Mouse (Mus musculus) cerebellum, adult (tissue): ENCODE measurements at regions not wholly inside any gene's neighbourhood (a gene's known extent, or its start where the extent isn't known, plus 50 kb on each side); places are given as distances from the start of the nearest gene placed in this dataset.

Source experiments
- ATAC-seq: cut with Nextera tagmentation; 2 replicates; pipeline ENCODE4 v1.9.2; 2017; ENCODE audit warnings: mild to moderate bottlenecking, moderate library complexity, mixed read lengths; ENCODE audit not compliant: insufficient number of reproducible peaks, low FRiP score, low TSS enrichment

DNA sequence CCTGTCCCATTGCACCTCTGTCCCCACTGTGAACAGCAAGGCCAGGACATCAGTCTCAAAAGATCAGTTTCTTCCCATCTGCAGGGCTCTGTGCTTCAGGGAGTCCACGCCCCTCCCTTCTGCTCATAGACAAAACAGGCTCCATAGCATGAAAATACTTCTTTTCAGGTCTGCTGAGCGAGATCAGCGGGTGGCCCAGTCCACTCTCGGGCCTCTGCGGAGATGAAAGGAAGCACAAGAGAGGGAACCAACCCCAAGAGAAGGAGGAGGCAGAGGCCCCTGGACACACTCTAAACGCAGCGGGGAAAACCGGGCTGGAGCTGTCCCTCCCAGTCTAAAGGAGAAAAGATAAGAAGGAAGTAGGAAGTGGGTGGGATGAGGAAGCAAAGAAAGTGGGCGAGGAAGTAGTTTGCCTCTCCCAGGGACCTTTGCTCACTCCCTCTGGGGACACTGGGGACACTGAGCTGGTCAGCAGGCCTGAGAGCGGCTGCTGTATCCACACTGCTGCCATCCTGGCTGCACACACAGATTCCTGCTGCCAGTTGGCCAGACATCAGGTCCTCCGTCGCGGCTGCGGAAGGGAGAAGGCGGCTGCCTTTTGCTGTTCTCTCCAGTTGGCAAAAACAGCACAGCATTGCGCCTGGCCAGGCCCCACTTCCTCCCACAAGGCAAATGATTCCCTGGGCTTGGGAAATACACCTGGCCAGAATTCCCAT, 143.5 kb downstream of the Rybp start:
- ATAC-seq = peak; percentile 72

DNA sequence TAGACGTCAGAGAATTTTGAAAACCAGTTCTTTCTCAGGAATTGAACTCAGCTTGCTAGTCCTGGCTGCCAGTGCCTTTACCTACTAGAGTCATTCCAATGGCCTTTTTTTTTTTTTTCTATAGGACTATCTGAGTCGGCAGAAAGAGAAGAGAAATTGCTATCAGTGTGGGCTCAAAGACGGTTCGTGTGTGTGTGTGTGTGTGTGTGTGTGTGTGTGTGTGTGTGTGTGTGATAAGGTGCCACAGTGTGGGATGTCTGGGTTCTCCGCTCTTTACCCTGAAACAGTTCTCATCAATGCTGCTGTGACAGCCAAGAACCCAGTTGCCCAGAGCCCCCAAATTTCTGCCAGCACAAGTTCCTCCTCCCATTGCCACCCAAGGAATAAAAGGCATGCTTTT, 146.1 kb downstream of the Rybp start:
- ATAC-seq = no peak

DNA sequence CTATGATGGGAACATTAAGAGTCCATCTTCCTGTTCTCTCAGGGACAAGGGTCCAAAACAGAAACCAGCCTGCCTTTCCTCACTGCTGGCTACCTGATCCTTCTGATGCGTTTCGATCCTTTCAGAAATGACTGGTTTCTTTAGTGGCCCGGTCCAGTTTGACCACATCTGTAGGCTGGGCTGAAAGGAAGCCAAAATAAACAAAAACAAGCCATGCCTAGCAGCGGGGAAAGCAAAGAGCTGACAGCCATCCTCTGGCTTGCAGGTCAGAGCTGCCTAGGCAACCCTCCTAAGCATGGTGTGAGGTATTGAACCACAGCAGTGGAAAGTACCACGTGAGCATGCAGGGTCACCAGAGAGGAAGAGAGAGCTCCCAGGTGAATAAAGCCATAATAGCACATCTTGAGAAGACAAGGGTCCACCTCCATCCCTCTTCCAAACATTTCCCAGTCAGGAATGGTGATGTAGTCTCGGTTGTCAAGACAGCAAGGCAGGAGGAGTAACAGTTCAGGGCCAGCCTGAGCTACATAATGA, 146.6 kb downstream of the Rybp start:
- ATAC-seq = no peak

DNA sequence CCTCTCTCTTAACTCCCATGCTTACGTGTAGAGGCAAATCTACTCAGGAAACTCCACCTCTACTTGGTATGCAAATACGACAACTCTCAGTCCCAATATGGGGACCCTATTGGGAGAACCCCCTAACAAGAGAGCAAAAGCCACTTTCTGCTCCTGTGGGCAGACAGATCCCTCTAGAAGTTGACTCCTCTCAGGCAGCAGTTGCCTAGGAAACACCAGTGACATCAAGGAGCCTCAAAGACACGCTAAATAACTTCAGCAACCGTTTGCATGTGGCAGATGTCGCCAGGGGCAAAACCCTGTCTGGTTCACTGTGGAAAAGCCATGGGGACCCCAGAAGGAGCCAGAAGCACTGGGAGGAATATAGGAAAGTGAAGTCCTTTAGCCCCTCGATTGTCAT, 147.5 kb downstream of the Rybp start:
- ATAC-seq = no peak

DNA sequence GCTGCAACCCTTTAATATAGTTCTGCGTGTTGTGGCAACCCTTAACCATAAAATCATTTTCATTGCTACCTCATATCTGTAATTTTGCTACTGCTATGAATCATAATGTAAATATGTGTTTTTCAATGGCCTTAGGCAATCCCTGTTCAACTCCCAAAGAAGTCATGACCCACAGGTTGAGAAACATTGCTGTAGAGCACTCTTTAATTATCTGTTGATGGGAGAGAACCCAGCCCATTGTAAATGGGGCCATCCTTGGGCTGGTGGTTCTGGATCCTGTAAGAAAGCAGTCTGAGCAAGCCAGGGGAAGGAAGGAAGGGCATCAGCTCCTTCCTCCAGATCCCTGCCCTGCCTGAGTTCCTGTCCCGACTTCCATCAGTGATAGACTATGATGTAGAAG, 148.6 kb downstream of the Rybp start:
- ATAC-seq = no peak

DNA sequence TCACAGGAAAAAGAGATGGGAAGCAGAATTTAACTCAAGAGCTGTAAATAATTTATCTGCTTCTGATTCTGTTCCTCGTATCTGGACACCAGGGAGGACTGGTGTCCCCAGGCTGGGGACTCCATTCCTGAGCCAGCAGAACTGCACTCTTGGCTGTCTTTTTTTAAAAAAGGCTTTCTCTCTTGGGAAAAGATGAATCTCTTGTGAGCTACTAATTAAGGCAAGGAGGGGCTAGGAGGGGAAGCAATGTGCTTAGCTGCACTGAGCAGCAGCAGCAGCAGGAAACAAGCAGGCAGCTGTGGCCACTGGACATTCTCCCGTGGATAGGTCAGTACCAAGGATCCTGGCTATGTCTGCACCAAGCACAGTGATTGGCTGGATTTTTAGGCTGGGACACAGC, 152.1 kb downstream of the Rybp start:
- no peak for ATAC-seq

DNA sequence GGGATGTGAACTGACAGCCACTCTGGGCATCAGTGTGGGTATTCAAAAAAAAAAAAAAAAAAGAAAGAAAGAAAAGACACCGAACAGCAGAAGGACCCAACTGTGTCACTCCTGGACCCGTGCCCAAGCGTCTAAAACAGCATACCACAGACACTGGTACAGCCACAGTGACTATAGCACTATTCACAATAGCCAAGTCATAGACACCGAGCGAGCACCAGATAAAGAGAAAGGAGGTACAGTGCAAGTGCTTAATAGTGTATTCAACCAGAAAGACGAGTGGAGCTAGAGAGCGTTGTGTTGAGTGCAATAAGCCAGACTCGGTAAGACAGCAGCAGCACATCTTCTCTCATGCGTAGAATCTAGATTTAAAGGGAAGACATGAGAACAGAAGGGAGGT, 153.3 kb downstream of the Rybp start:
- ATAC-seq = no peak

DNA sequence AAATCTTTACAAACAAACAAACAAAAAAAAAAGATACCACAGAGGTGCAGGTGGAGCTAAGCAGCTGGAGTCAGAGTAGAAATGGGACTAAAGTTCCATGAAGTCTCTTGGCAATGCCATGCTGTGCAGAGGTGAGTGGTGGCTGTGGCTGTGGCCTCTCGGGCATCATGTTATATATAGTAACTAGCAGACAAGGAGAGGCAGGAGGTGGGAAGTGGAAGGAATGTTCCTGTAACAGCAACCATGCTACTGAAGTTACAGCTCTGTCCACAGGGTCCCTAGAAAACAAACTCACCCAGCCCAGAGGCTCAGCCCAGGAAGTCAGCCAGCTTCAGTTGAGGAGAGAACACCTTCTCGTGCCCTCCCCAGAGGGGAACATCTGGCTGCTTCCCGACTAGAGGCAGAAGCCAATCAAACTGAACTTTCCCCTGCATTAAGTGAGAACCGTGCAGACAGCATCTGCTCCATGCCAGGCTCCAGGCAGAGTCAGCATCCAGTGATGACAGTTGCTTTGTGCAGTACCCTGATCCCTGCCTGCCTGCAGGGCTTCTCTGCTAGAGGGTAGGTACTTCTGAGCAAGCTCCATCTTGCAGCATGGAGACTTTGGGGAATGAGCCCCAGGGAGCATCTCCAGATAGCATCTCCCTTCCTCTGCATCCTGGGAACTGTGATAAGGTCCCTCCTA, 154.2 kb downstream of the Rybp start:
- no peak for ATAC-seq

DNA sequence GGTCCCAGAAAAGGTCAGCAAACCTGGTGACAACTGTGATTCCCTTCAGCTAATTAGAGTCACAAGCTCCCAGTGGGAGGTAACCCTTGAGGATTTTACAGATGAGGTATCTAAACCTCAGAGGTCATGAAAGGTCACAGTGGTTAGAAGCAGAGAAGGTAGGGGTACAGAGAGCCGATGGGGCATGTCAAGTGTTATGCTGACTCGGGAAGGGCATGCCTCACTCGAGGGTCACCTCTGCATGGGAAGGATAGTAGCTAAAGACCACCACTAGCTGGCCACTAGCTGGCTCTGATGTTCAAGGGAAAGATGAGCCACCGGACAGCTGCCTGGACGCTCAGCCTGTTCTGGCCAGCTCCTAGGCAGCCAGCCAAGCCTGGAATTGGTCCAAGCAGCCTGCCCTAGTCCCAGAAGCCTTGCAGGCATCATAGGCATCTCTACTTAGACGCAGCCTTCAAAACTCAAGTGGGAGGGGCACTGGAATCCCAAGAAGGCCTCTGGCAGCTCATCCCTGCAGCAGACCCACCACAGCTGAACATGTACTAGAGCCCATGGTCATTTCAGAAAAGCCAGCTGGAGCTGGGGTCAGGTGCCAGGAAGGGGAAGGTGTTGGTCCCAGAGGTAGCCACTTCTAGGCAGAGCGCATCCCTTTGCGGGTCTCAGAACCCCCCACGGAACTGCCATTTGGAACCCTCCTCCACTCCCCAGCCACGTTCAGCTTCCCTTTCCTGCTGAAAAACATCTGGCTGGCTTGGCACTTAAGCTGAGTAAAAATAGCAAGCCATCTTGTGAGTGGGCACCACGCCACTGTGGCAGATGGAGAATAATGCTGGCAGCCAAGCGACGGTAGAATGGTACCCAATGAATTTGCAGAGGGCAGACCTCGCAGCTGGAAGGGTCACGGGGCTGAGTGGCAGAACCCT, 159.8 kb downstream of the Rybp start:
- peak; percentile 29 for ATAC-seq

DNA sequence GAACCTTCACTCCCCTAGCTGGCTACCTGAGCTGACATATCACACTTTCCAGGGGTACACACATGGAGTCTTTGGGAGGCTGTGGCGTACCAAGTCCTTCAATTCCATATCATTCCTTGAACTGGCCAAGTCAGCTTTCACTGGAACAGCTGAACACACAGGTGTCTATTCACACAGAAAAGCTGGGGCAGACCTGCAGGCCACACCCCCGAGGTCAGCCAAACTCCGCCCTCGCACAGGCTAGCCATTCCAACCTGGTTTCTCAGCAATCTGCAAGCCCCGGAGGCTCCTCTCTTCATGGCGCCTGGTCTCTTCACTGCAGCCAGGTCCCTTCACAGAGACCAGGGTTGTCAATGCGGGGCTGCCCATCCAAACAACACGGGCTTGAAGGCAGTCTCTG, 160.5 kb downstream of the Rybp start:
- ATAC-seq = 0 out of 2 replicates have a peak, but pooled peaks have one; percentile 9

DNA sequence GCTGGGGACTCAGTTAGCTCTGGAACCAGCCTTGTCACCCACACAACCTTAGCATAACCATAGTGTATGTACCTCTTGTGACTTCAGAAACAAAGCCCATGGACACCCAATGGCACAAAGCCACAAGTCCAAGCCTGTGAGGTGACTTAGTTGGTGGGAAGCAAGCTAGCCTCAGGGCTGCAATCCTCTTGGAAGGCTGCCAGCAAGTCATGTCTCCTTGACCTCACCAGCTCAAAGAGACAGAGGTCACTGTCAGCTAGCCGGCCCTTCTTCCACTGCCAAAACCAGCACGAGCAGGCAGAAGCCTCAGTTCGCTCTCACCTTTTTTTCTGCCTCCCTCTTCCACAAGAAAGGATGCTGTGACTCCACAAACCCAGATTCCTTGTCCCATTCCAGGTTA, 161.0 kb downstream of the Rybp start:
- ATAC-seq = no peak

DNA sequence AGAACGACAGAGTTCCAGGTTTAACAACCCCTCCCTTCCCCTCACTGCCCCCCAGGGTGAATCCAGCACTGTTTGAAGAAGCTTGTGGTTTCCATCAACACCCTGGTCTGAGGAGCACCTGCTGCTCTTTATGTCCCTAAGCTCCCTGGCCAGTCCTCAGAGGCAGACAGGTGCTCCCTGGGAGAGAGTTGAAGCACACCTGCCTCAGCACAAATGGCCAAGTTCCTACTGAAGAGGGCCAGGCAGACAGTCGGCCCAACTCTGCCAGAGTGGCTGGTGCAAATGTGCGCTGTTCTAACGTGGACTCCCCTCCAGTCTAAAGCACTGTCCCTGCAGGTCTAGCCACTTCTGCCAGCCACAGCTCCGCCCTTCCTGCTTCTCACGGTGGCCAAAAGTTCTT, 166.0 kb downstream of the Rybp start:
- no peak for ATAC-seq

DNA sequence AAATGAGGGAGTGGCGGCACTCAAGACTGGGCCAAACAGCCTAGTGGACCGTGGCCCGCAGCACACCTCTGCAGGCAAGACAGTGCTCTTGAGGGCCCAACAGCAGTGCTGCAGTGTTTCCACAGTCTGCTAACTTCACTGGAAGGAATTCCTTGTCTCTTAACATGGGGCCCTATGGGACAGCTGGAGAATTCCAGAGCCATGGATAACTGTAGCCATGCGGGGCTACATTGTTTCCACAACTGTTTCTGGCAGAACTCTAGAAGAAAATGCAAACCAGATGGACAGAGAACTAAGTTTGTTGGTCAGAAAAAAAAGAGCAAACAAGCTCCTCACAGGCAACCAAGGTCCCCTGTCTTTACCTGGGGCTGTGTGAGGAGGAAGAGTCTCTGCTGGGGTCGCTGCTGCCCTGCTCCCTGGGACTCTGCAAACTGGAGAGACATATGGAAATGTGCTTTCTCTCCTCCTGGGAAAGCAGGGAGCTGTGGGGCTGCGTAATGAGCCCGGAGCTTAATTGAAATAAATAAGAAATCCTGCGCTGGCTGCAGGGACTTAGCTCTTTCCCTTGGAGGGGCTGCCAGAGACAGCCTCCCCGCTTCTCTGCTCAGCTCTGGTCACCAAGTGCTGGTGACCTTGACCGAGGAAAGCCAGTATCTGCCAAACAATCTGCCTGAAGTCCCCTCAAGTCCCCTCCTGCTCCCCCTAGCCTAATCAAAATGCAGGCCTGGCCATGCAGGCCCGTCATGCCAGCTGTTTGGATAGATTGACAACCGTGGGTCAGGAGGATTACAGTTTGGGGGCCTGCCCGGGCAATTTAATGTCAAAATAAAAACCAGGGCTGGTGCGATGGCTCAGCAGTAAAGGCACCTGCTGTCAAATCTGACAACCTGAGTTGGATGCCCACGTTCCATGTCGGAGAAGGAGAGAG, 167.0 kb downstream of the Rybp start:
- no peak for ATAC-seq

DNA sequence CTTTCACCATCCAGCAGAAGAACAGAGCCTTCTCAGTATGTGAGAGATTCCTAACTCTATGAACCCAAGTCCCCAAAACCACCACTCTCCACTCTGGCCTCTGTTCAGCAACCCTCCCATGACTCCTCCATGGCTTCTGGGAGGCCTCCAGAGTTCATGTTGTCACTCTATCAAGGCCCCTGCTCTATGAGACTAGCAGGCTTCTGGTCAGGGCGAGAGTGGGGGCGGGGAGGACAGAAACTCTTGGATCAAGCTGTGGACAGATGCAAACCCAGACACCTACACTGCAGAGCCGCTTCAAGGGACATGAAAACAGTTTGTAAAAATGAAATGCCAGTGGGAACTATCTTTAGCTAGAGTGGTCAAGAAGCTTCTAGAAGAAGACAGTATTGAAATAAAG, 170.2 kb downstream of the Rybp start:
- no peak for ATAC-seq

DNA sequence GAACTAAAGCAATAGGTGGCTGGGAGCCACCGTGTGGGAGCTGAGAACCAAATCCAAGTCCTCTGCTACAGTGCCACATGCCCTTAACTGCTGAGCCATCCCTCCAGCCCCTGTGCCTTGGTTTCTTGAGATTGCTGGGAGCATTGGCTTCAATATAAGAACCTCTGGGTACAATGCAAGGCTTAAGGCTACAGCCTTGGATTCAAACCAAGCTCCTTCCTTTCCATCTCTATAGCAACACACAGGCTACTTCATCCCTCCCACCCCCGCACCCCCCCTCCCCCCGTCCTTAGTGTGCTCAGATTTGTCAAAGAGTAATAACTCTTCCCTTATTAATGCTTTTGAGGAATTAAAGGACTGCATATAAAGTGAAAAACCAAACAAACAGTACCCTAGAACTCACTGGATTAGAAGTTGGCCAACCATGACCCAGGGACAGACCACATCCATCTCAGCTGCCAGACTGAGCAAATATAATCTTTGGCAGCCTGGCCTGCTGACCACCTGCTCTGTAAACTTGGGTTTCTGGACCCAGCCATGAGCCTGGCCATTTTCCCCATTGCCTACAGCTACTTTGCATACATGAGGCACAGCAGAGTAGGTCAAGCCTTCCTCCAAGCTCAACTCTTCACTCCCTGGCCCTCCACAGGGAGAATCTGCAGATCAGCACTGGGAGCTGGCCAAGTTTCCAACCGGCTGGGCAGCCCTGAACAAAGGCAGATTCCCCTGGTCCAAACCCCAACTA, 173.7 kb downstream of the Rybp start:
- no peak for ATAC-seq

DNA sequence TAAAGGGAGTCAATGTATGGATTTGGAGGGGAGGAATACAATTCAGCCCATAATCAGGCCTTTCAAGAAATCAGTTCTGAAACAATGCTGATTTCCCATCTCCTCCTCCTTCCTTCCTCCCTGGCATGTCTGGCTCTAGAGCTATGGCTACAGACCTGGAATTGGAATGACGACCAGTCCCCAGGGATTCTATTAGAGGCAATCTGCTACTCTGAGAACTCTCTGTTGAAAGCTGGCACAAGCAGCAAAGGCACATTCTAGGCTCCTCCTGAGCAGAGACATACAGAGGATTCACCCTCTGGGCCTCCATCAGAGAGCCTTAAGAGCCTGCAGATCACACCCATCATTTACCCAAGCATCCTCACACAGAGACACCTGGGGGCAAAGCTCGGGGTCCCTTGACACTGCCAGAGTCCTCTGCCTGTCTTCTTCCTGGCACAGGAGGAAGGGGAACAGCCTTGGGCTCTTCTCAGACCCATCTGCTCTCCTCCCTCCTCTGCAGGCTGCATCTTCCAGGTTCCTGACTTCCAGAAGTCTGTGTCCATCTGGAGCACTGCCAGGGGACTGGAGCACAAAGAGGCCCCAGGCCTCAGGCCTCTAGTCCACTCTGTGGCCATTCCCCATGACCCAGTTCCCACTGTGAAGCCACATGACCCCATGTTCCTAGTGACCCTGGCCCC, 176.2 kb downstream of the Rybp start:
- peak; percentile 17; the same call in 1 of the 2 replicates for ATAC-seq

DNA sequence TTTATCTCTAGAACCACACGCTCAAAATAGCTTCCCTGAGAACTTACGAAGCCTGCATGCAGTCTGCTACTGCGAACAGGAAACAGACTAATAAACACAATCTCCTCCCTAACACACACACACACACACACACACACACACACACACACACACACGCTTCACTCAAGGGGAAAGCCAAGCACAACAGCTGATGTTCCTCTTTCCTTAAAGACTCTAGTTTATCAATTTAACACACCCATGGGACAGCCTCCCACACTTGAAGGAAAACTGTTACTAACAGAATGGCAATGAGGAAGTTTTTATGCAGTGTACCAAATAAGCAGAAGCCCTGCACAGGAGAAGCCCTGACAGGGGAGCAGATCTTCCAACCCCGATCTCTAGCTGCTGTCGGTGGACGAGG, 177.3 kb downstream of the Rybp start:
- ATAC-seq = no peak

DNA sequence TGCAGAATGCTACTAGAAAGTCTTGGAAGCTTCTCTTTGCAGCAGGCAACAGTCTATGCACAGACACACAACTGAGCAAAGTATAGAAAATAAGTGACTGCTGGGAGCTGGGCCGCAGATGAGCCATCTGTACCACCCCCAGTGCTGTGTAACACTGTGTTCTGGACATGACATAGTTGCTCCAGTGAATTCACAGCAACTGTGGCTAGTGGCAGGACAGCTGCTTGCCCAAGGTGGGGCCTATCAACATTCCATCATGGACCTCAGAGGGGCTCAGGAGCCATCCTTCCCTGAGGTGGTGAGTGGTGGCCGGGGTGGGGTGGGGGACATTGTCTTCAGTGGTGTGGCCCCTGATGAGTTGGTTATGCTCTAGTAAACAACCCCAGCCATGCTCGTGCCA, 177.9 kb downstream of the Rybp start:
- no peak for ATAC-seq

DNA sequence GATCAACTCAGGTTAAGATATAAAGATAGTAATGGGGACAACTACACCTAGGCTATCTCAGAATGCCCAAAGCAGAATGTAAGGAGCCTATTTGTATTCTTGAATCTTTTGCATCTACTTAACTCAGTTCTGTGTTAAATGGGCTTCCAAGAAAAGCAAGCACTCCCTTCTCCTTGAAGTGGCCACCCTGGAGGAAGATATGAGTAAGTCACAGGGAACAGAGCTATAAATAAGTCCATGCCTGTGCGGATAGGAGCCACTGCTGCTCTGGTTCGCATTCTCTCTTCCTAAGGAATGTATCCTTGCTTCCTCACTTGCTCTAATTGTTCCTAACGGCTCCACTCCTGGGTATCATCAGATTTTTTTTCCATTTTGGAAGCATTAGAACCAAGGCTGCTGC, 179.8 kb downstream of the Rybp start:
- no peak for ATAC-seq
